Mouse (Mus musculus): ENCODE results near the gene Tent5d.

Tent5d gene

DNA sequence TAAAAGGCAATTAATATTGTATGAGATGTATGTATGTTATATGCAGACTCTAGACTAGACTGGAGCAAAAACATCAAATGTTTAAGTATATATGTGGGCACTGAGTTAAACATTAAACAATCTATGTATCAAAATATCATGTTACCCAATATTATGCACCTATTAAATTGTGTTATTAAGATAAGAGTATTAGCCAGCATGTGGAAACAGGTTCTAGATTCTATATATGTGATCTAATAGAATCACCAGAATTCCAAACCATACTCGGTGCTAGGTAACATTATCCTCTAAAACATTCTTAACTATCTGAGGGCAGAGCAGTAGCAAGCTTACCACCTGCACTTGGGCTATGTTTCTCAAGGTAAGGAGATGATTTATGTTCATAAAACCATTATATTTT, at the start of gene Tent5d:
Gene Tent5d (plus strand): TSS at position 301 of the 400 bp plus-strand sequence.
- DNase-seq (ENCODE audit: extremely low spot score, low spot score) = no peak

DNA sequence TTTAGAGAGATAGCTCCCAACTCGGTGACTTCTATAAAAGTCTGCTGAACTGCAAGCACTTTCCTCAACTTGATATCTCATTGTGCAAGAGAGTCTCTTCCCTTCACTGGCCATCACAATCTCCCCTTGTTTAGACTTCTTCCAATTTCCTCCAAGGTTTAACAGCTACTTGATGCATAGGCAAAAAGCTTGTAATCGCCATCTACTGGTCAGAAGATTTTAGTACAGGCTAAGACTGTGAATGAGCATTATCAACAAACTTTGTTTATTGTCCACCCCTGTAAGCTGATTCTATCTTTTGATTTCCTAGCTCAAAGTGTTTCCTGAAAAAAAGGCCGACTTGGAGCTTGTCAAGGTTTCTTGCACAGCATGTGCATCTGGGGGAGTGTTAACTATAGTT, 24.5 kb upstream of the Tent5d start:
- DNase-seq (ENCODE audit: extremely low spot score, low spot score) = no peak

DNA sequence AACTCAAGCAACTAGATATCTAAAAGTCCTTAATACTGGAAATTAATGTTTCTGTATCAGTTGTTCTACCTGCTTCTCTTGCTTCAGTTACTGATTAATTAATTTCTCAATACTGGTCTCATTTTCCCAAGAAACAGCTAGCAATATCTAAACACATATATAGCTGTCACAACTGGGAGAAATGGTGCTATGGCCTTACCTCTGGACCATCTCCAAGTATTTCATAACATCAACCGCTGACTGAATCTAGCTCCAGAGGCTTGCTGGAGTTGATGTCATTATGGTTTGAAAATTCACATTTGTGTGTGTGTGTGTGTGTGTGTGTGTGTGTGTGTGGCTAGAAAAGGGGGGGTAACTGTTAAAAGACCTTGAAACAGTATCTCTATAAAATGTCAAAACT, 2.3 kb upstream of the Tent5d start:
- no peak for DNase-seq (ENCODE audit: extremely low spot score, low spot score)

DNA sequence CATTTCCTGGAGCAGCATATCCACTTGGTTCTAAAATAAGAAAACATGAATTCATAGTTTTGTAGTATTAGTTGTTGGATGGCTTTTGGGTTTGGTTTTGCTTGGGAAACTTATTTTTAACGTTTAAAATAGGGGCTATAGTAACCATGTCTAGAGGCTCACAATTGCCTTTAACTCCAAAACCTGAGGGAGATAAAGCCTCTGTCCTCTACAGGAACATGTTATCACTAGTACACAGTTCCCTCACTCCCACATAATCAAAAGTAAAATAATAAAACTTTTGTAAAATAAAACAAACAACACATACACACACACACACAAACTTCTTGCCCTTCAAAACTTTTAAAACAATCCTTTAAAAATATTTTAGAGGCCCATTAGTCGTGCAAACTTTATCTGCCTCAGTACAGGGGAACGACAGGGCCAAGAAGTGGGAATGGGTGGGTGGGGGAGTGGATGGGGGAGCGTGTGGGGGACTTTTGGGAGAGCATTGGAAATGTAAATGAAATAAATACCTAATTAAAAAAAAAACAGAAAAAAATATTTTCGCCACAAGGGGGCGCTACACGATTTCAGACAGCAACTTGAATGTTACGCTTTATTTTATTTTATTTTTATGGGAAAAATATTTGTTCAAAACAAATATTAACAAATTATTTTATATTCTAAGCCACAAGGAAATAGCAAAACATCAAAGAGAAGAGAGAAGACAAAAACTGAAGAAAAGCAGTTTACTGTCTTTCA, 1.5 kb upstream of the Tent5d start:
- no peak for DNase-seq (ENCODE audit: extremely low spot score, low spot score)

DNA sequence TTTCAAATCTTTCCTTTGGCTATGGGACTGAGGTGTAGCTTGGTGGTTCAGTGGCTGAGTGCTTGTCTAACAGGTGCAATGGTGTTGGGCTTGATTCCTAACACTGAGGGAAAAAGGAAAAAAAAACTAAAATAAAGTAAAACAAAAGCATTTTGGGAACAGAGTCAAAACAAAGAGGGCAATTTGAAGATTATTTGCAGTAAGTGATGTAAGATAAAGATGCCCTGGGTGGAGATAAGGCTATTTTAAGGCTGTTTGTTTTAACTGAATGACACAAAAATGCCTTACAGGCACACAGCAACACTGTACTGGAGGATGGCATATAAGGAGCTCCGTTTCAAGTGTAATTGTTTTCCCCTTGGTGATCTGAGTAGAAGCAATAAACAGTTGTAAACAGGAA, 3.4 kb downstream of the Tent5d start:
- DNase-seq (ENCODE audit: extremely low spot score, low spot score) = no peak

DNA sequence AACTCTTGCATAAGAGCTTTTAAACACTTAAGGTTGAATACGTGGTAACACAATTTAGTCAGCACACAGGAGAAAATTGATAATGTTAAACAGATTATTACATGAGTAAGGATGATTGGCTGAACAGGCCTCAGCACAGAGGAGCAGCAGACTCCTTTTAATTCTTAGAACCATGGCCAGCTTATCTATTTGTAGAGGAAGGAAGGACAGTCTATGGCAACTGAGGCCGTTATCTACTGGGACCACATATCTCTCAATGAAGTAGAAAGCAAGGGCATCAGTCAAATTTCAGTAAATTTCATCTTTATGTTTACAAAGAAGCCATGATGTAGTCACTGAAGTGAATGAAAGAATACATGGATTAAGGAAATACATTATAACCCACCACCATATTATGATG, 4.5 kb downstream of the Tent5d start:
- DNase-seq (ENCODE audit: extremely low spot score, low spot score) = no peak

DNA sequence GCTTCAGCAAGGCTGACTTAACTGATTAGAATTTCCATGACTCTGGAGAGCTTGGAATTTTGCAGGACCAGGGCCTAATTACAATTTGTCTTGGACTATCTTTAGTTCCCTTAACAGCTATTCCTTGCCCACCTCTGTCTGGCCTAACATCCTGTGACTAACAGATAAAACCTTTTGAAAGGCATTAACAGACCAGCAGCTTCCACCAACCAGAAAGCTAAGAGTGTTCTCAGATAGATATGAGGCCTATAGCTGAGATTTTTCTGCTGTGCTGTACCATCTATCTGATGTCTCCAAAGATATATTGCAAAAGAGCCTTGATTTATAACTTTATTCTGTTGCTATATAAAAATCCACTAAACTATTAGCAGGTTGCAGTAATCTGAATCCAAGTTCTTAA, 19.7 kb downstream of the Tent5d start:
- no peak for DNase-seq (ENCODE audit: extremely low spot score, low spot score)

DNA sequence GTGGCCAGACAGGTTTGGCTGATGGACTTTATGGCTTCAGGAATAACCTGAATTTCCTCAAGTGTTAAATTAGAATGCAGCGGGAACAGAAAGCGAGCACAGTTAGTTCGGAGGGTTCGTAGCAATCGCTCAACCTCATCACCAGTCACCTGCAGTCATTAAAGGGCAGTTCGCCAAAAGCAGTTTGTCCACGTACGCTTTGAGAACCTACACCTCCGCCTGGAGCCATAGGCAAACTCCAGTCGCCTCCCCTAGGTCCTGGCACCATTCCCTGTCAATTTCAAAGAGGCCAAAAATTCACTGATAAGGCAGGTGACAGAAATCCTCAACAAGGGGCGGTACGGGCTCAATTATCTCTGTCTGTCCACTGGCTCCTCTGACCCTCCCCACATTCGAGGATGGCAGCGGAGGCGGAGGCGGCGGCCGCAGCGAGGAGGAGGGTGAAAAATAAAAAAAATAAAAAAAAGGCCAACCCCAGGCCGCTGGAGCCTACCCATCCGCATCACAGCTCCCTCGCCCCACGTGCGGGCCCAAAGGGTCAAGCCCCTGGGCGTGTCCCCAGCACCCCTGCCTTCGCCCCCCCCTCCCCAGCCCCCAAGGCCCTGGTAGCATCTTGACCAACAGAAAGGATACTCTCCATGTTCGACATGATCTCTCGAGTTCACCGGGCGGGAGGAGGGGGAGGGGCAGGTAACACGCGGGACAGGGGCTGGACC, 23.3 kb downstream of the Tent5d start:
- peak; percentile 71 for DNase-seq (ENCODE audit: extremely low spot score, low spot score)

DNA sequence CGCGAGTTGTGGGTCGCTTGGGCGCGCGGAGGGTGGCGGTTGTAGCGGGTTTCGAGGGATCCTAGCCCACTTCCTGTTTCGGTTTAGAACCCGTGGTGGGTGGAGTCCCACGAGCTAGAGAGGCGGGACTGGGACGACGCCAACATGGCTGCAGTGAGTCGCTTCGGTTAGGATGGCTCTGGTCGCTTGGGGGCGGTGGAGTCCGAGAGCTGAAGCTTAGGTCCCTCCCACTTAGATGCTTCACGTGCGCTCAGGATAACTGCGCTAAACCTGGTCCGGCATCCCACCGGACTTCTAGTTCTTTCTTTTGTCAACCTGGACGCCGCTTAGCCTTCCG, 23.8 kb downstream of the Tent5d start, which contains the start of gene 2610002M06Rik:
Gene 2610002M06Rik (minus strand): TSS at position 117 of the 337 bp plus-strand sequence.
- no peak for DNase-seq (ENCODE audit: extremely low spot score, low spot score)

DNA sequence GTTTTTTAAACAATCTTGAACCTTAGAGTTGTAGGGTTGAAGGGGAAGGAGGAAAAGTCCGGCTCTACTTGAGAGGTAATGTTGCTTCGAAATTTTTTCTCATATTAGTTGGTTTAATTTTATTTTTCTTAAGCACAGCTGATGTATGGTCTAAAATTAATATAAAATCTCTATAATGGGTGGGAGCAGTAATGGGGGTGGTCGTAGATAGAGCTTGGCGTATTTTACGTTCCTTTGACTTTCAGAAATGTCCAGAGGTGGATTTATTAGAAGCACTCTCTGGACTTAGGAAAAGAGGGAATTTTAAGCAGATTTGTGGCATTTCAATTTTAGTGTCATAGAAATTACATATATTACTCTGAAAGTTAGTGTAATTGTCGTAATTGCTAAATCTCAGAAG, 24.3 kb downstream of the Tent5d start:
- DNase-seq (ENCODE audit: extremely low spot score, low spot score) = no peak

DNA sequence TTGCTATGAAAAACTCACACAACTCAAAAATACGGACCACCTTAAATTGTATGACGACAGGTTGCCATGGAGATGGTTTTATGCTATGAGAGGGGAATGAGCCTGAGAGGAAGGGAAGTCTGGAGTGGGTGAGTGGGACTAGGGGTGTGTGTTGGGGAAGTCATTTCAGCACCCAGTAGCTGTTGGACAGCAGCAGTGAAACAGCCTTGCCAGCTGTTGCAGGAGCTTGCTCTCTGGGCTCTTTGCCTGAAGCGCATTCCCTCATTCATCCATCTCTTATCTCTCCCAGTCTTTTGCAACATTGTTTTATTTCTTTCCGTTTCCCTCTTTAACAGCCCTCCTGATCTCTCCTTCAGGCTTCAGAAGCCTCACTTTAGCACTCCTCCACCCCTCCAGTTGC, 65.8 kb downstream of the Tent5d start:
- peak; percentile 12 for DNase-seq (ENCODE audit: extremely low spot score, low spot score)

Data from neural tube, embryonic 10.5 days (tissue).